Mouse (Mus musculus): ENCODE results near the gene Rnps1. TPM values are rescaled to one million over a fixed set of nuclear protein-coding genes. Genes with fewer than 3 reads are reported as not detected.

Gene Rnps1
- total and polyA plus RNA-seq, 3 experiments, result 160 to 288 (median 255) TPM

GRCm38 (mm10) chr17:24391149-24391548 is 23.2 kb upstream of the Rnps1 start:
- H3K9me3 ChIP-seq (replicated peaks; ENCODE audit: low read length), result no peaks in the 10 kb centered on the region
- DNase-seq (ENCODE audit: extremely low read depth), result no peak
- TF ChIP-seq KAT2A (IDR thresholded peaks at IDR 0.05; ENCODE audit: insufficient replicate concordance, low read length) (no peak), ZC3H11A (IDR thresholded peaks at IDR 0.05; ENCODE audit: low read depth, low read length) (no peak), MAZ (IDR thresholded peaks at IDR 0.05; ENCODE audit: low read depth, low read length) (no peak), EP300 (IDR thresholded peaks at IDR 0.05; ENCODE audit: low read length) (no peak), CTCF (conservative IDR thresholded peaks at IDR 0.05 in 1 of 2, IDR thresholded peaks at IDR 0.05 in 1 of 2; ENCODE audit: low read depth in 2 of 2, low read length in 2 of 2) (peak; percentile 44 to 49), SMC3 (IDR thresholded peaks at IDR 0.05; ENCODE audit: low read depth, low read length) (peak; percentile 24; the same call in 1 of the 2 replicates), NELFE (IDR thresholded peaks at IDR 0.05; ENCODE audit: low read depth, low read length) (no peak), MYC (IDR thresholded peaks at IDR 0.05; ENCODE audit: low read depth, low read length) (no peak)

GRCm38 (mm10) chr17:24393527-24393926 is 20.8 kb upstream of the Rnps1 start:
- Histone ChIP-seq H3K4me3 (replicated peaks in 1 of 3; ENCODE audit: low read depth in 2 of 3, low read length in 2 of 3, poor library complexity in 1 of 3) (no peak overlapping the region), H3K27ac (ENCODE audit: insufficient read depth, low read depth) (no peak overlapping the region), H3K79me2 (replicated peaks; ENCODE audit: control insufficient read depth, extremely low read depth, insufficient read depth, poor library complexity, severe bottlenecking) (no peaks in the 10 kb centered on the region), H3K9me3 (replicated peaks; ENCODE audit: low read length) (no peaks in the 10 kb centered on the region), H3K4me2 (ENCODE audit: insufficient read depth, low read depth, poor library complexity, severe bottlenecking) (no peak overlapping the region), H3K4me1 (ENCODE audit: control insufficient read depth in 1 of 2, insufficient read depth in 2 of 2) (no peaks in the 10 kb centered on the region), H3K9ac (ENCODE audit: insufficient read depth, low read depth) (no peak overlapping the region), H3K36me3 (replicated peaks in 1 of 2; ENCODE audit: control insufficient read depth in 1 of 2, insufficient read depth in 1 of 2, low read length in 1 of 2) (peaks cover 4 to 72% of the 10 kb centered on the region in 2 experiments), H3K27me3 (replicated peaks) (no peaks in the 10 kb centered on the region)
- in situ Hi-C loops (cut with MboI; ENCODE audit: low pct_ligation_motif_present, low pct_unique_long_range_greater_than_20kb, low sequenced_read_pairs), result no loop called here
- TF ChIP-seq CHD1 (IDR thresholded peaks at IDR 0.05; ENCODE audit: low read depth, low read length) (no peak), HCFC1 (IDR thresholded peaks at IDR 0.05; ENCODE audit: low read depth, low read length) (no peak), TBP (conservative IDR thresholded peaks at IDR 0.05; ENCODE audit: low read depth, low read length) (no peak), MAFK (IDR thresholded peaks at IDR 0.05; ENCODE audit: insufficient replicate concordance, low read length) (no peak), MAZ (IDR thresholded peaks at IDR 0.05; ENCODE audit: low read depth, low read length) (no peak), SIN3A (IDR thresholded peaks at IDR 0.05; ENCODE audit: low read length) (no peak), ZC3H11A (IDR thresholded peaks at IDR 0.05; ENCODE audit: low read depth, low read length) (no peak), TCF12 (IDR thresholded peaks at IDR 0.05; ENCODE audit: low read depth, low read length) (no peak), ZKSCAN1 (IDR thresholded peaks at IDR 0.05; ENCODE audit: borderline replicate concordance, low read depth, low read length) (no peak), IRF4 (IDR thresholded peaks at IDR 0.05; ENCODE audit: low read depth, low read length) (no peak), RCOR1 (conservative IDR thresholded peaks at IDR 0.05; ENCODE audit: low read depth, low read length) (no peak), MXI1 (IDR thresholded peaks at IDR 0.05; ENCODE audit: low read depth, low read length) (no peak), JUN (IDR thresholded peaks at IDR 0.05; ENCODE audit: insufficient read depth, low read depth, low read length) (no peak), MEF2A (IDR thresholded peaks at IDR 0.05; ENCODE audit: borderline replicate concordance, low read depth, low read length) (no peak), E2F4 (IDR thresholded peaks at IDR 0.05; ENCODE audit: insufficient replicate concordance, low read depth, low read length) (no peak), CHD2 (IDR thresholded peaks at IDR 0.05; ENCODE audit: low read length) (no peak), MYC (IDR thresholded peaks at IDR 0.05; ENCODE audit: low read depth, low read length) (no peak), CTCF (conservative IDR thresholded peaks at IDR 0.05 in 1 of 2, IDR thresholded peaks at IDR 0.05 in 1 of 2; ENCODE audit: low read depth in 2 of 2, low read length in 2 of 2) (no peak), PAX5 (IDR thresholded peaks at IDR 0.05; ENCODE audit: low read length) (no peak), NRF1 (IDR thresholded peaks at IDR 0.05; ENCODE audit: low read depth, low read length) (no peak)
- DNase-seq (ENCODE audit: extremely low read depth), result no peak
- dilution Hi-C loops (cut with MboI; ENCODE audit: extremely low pct_ligation_motif_present, extremely low pct_unique_long_range_greater_than_20kb, low sequenced_read_pairs), result no loop called here

More at GRCm38 (mm10) chr17:24391149-24391548, 23.2 kb upstream of the Rnps1 start:
- no peak overlapping the region for H3K4me2 ChIP-seq (ENCODE audit: insufficient read depth, low read depth, poor library complexity, severe bottlenecking)
- H3K9ac ChIP-seq (ENCODE audit: insufficient read depth, low read depth), result no peak overlapping the region
- no peaks in the 10 kb centered on the region for H3K4me1 ChIP-seq (ENCODE audit: control insufficient read depth in 1 of 2, insufficient read depth in 2 of 2)
- H3K79me2 ChIP-seq (replicated peaks; ENCODE audit: control insufficient read depth, extremely low read depth, insufficient read depth, poor library complexity, severe bottlenecking), result no peaks in the 10 kb centered on the region
- H3K27me3 ChIP-seq (replicated peaks), result no peaks in the 10 kb centered on the region
- H3K27ac ChIP-seq (ENCODE audit: insufficient read depth, low read depth), result no peak overlapping the region
- no peak overlapping the region for H3K4me3 ChIP-seq (replicated peaks in 1 of 3; ENCODE audit: low read depth in 2 of 3, low read length in 2 of 3, poor library complexity in 1 of 3)
- dilution Hi-C loops (cut with MboI; ENCODE audit: extremely low pct_ligation_motif_present, extremely low pct_unique_long_range_greater_than_20kb, low sequenced_read_pairs) (no loop called here), in situ Hi-C loops (cut with MboI; ENCODE audit: low pct_ligation_motif_present, low pct_unique_long_range_greater_than_20kb, low sequenced_read_pairs) (no loop called here)
- peaks cover 4 to 71% of the 10 kb centered on the region in 2 experiments for H3K36me3 ChIP-seq (replicated peaks in 1 of 2; ENCODE audit: control insufficient read depth in 1 of 2, insufficient read depth in 1 of 2, low read length in 1 of 2)
